Mouse (Mus musculus) liver, adult 2 months (tissue): Measurements from ENCODE around the gene Fth1. TPM values are rescaled to one million over a fixed set of nuclear protein-coding genes. Genes with fewer than 3 reads are reported as not detected.

Source experiments
- DNase-seq: peaks from one replicate; pipeline ENCODE4 v3.0.0-alpha.2; 2011; ENCODE audit warnings: low read depth, low spot score; ENCODE audit errors: extremely low read depth
- H3K27ac ChIP-seq: fragments of 200-500 bp; replicated peaks from 2 replicates; pipeline ENCODE4 v1.5.1; 2012; ENCODE audit warnings: low read depth, mild to moderate bottlenecking, control low read depth, inconsistent platforms, low read length; ENCODE audit not compliant: insufficient read depth
- H3K27me3 ChIP-seq: fragments of 200-500 bp; 2 replicates; pipeline ENCODE4 v1.6.1; 2012; ENCODE audit warnings: mild to moderate bottlenecking, moderate library complexity, low read length, inconsistent platforms; ENCODE audit not compliant: control insufficient read depth, insufficient read depth
- H3K36me3 ChIP-seq: fragments of 200-500 bp; 2 replicates; pipeline ENCODE4 v1.6.1; 2012; ENCODE audit warnings: low read length, inconsistent platforms; ENCODE audit not compliant: control insufficient read depth, insufficient read depth
- H3K4me1 ChIP-seq: fragments of 200-500 bp; 2 replicates; pipeline ENCODE4 v1.6.1; 2011; ENCODE audit warnings: low read length; ENCODE audit not compliant: control insufficient read depth, insufficient read depth
- H3K4me3 ChIP-seq: fragments of 200-500 bp; 2 replicates; pipeline ENCODE4 v1.5.1; 2011; ENCODE audit warnings: low read depth, mild to moderate bottlenecking, control low read depth, low read length, moderate library complexity; ENCODE audit not compliant: insufficient read depth
- H3K79me2 ChIP-seq: fragments of 200-500 bp; 2 replicates; pipeline ENCODE4 v1.6.1; 2012; ENCODE audit warnings: inconsistent platforms, mild to moderate bottlenecking, low read length, moderate library complexity; ENCODE audit not compliant: control insufficient read depth, insufficient read depth
- H3K9ac ChIP-seq: fragments of 200-500 bp; 2 replicates; pipeline ENCODE4 v1.6.1; 2012; ENCODE audit warnings: low read depth, mild to moderate bottlenecking, control low read depth, inconsistent platforms, low read length
- CTCF ChIP-seq: fragments of 200-500 bp; IDR thresholded peaks from 2 replicates; pipeline ENCODE4 v1.5.1; 2011; ENCODE audit warnings: low read depth, low read length, control low read depth
- POLR2A ChIP-seq: fragments of 200-500 bp; IDR thresholded peaks from 2 replicates; pipeline ENCODE4 v1.6.1; 2011; ENCODE audit warnings: low read length, control low read depth; ENCODE audit not compliant: insufficient read depth; ENCODE audit errors: extremely low read depth
- WGBS: fragments of 180-500 bp; shearing (Covaris S2); methylation state at CpG from one replicate; pipeline ENCODE4 v1.1.7; 2018; 5-methylcytosine and 5-hydroxymethylcytosine counted together
- polyA plus RNA-seq: library from polyadenylated mRNA; depleted of rRNA; stranded (reverse); fragments of >200 nt; gene quantifications from 2 replicates; pipeline ENCODE4 v1.2.3, GENCODE M21; 2012
- total RNA-seq: library from RNA; depleted of rRNA; stranded (reverse); fragments of >200 nt; gene quantifications from 2 replicates; pipeline ENCODE4 v1.2.3, GENCODE M21; 2014

Fth1 gene
- total and polyA plus RNA-seq, 2 experiments = 1,154 to 7,340 TPM

- Histone ChIP-seq H3K4me3 (no peak overlapping the region), H3K27me3 (no peaks in the 10 kb centered on the region), H3K79me2 (no peaks in the 10 kb centered on the region), H3K36me3 (no peaks in the 10 kb centered on the region), H3K4me1 (peaks cover 5% of the 10 kb centered on the region), H3K9ac (no peak overlapping the region), H3K27ac (no peak overlapping the region)
- TF ChIP-seq CTCF = no peak
- TF ChIP-seq POLR2A = no peak
- 97% methylated on average over 8 of the region's 8 CpGs for WGBS
- DNase-seq = no peak
Measured at GRCm38 (mm10) chr19:9945800-9946564, 34.4 kb upstream of the Fth1 start.

DNA sequence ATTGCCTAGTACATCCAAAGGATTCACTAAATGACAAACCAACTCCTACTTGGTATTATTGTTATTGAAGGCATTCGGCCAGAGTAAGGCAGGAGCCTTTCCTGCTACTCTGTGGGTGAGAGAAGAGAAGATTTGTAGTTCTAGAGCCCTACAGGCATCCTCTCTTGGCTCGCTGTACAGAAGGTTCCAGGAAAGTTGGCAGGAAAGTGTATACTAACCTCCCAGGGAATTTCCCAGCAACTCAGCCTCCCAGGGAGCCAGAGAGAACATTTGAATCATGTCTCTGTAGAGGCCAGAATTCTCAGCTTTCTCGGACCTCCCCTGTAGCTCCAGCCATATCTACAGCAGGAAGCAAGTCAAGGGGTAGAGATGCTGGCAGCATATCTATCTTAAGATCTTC is 33.4 kb upstream of the Fth1 start:
- H3K4me1 ChIP-seq = peaks cover 4% of the 10 kb centered on the region
- no peaks in the 10 kb centered on the region for H3K79me2 ChIP-seq
- no peak overlapping the region for H3K27ac ChIP-seq

GRCm38 (mm10) chr19:9952390-9952789 is 28.0 kb upstream of the Fth1 start:
- Histone ChIP-seq H3K9ac (no peak overlapping the region), H3K27me3 (no peaks in the 10 kb centered on the region), H3K27ac (0 out of 2 replicates have a peak overlapping the region, but pooled peaks have one; percentile 16), H3K36me3 (no peaks in the 10 kb centered on the region), H3K4me3 (no peak overlapping the region), H3K4me1 (peaks cover 7% of the 10 kb centered on the region), H3K79me2 (0 out of 2 replicates have a peak, but pooled peaks cover 3% of the 10 kb centered on the region)
- WGBS = 80% methylated on average over 3 of the region's 3 CpGs
- no peak for TF ChIP-seq POLR2A
- no peak for TF ChIP-seq CTCF
- no peak for DNase-seq

More for the DNA sequence above, 33.4 kb upstream of the Fth1 start:
- H3K36me3 ChIP-seq = no peaks in the 10 kb centered on the region
- no peak for DNase-seq
- TF ChIP-seq CTCF = no peak
- TF ChIP-seq POLR2A = no peak
- H3K9ac ChIP-seq = no peak overlapping the region
- H3K27me3 ChIP-seq = no peaks in the 10 kb centered on the region
- 65% methylated on average over 3 of the region's 3 CpGs for WGBS
- no peak overlapping the region for H3K4me3 ChIP-seq

DNA sequence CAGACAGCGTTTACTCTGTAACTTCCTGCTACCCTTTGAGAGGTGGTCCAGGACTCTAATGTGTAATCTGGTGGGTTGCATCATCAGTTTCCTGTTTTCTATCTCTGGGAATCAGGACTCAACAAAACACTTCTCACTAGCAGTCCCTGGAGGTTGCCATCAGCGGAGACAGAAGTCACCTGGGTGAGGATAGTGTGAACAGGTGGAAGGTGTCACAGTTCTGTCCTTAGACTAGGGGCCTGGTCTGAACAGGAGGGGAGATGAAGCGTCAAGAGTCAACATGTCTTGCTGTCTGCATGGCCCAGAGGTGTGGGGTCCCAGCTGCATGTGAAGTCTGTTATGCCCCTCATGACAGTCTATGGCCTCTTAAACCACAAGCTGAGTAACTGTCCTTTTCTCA is 27.5 kb upstream of the Fth1 start:
- H3K4me3 ChIP-seq = no peak overlapping the region
- H3K4me1 ChIP-seq = peaks cover 7% of the 10 kb centered on the region
- no peak for DNase-seq
- H3K9ac ChIP-seq = no peak overlapping the region
- no peaks in the 10 kb centered on the region for H3K27me3 ChIP-seq
- H3K36me3 ChIP-seq = no peaks in the 10 kb centered on the region
- WGBS = 78% methylated on average over 3 of the region's 3 CpGs
- TF ChIP-seq CTCF (no peak), POLR2A (no peak)
- H3K79me2 ChIP-seq = 0 out of 2 replicates have a peak, but pooled peaks cover 3% of the 10 kb centered on the region
- no peak overlapping the region for H3K27ac ChIP-seq

DNA sequence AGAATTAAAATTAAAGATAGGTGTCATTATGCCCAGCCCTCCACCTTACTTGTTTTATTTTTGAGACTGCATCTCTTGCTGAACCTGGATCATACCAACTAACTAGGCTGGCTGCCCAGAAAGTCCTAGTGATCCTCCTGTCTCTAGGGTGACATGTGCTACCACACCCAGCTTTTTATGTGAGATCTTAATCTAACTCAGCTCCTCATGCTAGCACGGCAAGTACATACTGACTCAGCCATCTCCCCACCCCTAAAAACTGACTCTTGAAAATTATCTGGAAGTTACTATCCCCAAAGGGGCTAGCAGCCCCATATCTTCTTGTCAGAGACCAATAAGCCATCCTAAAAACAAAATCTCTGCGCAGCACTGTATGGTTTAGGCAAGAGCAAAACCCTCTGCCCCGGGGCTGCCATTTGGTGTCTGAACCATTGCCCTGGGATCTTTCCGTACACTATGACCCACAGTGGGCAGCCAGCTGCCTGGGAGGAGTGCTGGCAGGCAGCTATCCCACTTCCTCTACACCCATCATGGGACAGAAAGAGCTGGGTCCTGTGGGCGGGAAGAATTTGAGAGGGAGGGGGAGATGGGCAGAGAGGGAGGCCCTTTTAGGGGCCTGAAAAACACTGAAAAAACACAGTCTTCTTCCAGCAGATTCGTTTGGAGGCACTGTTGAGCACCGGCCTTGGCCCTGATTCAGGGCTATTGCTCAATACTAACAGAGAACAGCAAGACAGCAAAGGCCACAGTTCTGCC is 26.2 kb upstream of the Fth1 start:
- Histone ChIP-seq H3K4me1 (peaks cover 7% of the 10 kb centered on the region), H3K9ac (no peak overlapping the region), H3K79me2 (0 out of 2 replicates have a peak, but pooled peaks cover 3% of the 10 kb centered on the region), H3K4me3 (no peak overlapping the region), H3K27ac (peak overlapping the region; percentile 98), H3K27me3 (no peaks in the 10 kb centered on the region), H3K36me3 (no peaks in the 10 kb centered on the region)
- DNase-seq = peak; percentile 91
- WGBS = 4% methylated on average over 7 of the region's 7 CpGs
- TF ChIP-seq CTCF (no peak), POLR2A (no peak)

DNA sequence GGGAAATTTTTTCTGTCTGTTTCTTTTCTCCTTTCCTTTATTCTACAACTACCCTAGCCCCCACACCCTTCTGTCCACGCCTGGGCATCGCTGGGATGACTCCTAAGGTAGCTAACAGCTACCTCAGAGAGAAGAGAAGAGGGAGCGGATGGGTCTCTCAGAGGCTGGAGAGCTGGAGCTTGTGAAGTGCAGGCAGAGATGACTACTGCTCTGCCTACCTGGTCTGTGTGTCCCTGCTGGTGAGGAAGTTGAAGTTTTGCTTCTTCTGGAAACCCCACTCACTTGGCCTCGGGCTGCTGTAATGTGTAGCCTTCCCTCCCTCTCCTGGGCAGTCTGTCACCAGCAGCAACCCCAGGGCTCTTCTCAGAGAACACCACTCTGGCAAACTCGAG is 25.6 kb upstream of the Fth1 start:
- DNase-seq = no peak
- Histone ChIP-seq H3K27ac (peak overlapping the region; percentile 98), H3K9ac (peak overlapping the region; percentile 81), H3K4me1 (peaks cover 6% of the 10 kb centered on the region), H3K79me2 (0 out of 2 replicates have a peak, but pooled peaks cover 3% of the 10 kb centered on the region), H3K4me3 (peak overlapping the region; percentile 53), H3K36me3 (no peaks in the 10 kb centered on the region), H3K27me3 (no peaks in the 10 kb centered on the region)
- 8% methylated on average over 5 of the region's 5 CpGs for WGBS
- peak; percentile 14; the same call in 1 of the 2 replicates for TF ChIP-seq CTCF
- no peak for TF ChIP-seq POLR2A
